Mouse (Mus musculus): ENCODE results near the gene Naa60. TPM values are rescaled to one million over a fixed set of nuclear protein-coding genes. Genes with fewer than 3 reads are reported as not detected.

The Naa60 gene
- polyA plus RNA-seq, 1 experiment from 2014 or later: 97.0 TPM

DNA sequence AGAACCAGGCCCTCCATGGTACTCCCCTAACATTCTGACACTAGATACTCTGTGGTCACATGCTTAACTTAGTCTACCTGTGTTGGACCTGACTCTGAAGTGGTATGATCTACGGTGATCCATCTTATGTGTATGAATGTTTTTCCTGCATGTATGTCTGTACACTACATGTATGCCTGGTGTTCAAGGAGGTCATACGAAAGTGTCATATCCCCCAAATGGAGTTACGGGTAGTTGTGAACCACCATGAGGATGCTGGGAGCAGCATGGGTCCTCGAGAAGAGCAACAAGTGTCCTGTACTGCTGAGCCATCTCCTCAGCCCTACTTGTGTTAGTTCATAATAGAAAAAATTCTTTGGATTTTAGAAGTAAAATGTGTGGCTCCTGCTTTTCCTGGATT lies 4.2 kb downstream of the Naa60 start:
- Histone ChIP-seq H3K4me2 (replicated peaks) (no peak overlapping the region), H3K36me3 (replicated peaks; ENCODE audit: control insufficient read depth, insufficient read depth) (peaks cover 35% of the 10 kb centered on the region), H3K27ac (no peak overlapping the region), H3K27me3 (ENCODE audit: control insufficient read depth, insufficient read depth, low read length) (no peaks in the 10 kb centered on the region), H3K9me3 (ENCODE audit: control insufficient read depth, low read length) (no peaks in the 10 kb centered on the region), H3K9ac (no peak overlapping the region), H3K4me1 (replicated peaks; ENCODE audit: control insufficient read depth, insufficient read depth, low read length) (peaks cover 12% of the 10 kb centered on the region), H3K4me3 (replicated peaks; ENCODE audit: low read length) (no peak overlapping the region)
- WGBS: 94% methylated on average over 4 of the region's 4 CpGs
- DNase-seq (ENCODE audit: low spot score) (no peak), ATAC-seq (ENCODE audit: low FRiP score) (no peak)

DNA sequence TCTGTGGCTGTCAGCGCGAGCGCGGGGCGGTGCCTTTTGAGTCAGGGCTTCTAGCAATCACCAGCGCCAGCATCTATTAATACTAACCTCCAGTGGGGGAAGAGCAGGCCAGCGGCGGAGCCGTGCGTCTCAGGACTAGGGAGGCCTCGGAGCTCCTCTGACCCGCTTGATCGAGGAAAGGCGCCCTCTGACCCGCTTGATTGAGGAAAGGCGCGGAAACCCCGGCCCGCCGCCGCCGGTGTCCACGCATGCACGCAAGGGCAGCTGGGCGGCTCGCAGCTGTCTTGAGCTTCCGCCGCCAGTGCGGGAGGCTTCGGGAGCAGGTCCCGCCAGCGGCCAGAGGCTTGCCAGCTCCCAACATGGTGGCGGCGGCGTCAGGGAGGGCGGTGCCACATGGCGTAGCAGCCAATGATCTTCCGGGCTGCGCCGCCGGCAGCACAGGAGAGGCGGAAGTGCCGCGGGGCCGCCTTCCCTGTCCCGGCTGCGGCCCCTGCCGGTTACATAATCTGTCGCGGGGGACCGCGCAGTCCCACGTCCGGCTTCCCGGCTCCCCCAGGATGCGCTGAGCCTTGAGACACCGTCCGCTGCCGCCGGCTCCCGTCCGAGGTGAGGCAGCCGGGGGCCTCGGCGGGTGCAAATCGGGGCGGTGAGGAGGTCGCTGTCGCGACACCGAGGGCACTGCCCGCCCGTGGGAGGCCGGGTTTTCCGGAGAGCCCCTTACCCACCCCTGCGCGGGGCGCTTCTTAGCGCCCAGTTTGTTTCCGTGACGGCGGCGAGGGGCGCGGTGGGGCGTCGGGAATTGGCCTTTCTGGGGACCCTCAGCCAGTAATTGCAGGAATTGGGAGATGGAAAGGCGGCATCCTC lies 12.3 kb downstream of the Naa60 start, which contains the start of the genes Zfp597 and Gm20695:
Gene Zfp597 (minus strand): TSS at position 361 of the 864 bp plus-strand sequence.
Gene Gm20695 (plus strand): TSS at position 448 of the 864 bp plus-strand sequence.
- WGBS: under 1% methylated on average over 88 of the region's 88 CpGs
- H3K36me3 ChIP-seq (replicated peaks; ENCODE audit: control insufficient read depth, insufficient read depth): peaks cover 4% of the 10 kb centered on the region
- ATAC-seq (ENCODE audit: low FRiP score): peak; percentile 99
- H3K27ac ChIP-seq: peak within 1 kb of the TSS; percentile 95
- no peaks in the 10 kb centered on the region for H3K9me3 ChIP-seq (ENCODE audit: control insufficient read depth, low read length)
- H3K4me3 ChIP-seq (replicated peaks; ENCODE audit: low read length): peak within 1 kb of the TSS; percentile 94
- peaks cover 18% of the 10 kb centered on the region for H3K4me1 ChIP-seq (replicated peaks; ENCODE audit: control insufficient read depth, insufficient read depth, low read length)
- DNase-seq (ENCODE audit: low spot score): peak; percentile 90
- peak within 1 kb of the TSS; percentile 80 for H3K4me2 ChIP-seq (replicated peaks)
- no peaks in the 10 kb centered on the region for H3K27me3 ChIP-seq (ENCODE audit: control insufficient read depth, insufficient read depth, low read length)
- H3K9ac ChIP-seq: peak within 1 kb of the TSS; percentile 92

DNA sequence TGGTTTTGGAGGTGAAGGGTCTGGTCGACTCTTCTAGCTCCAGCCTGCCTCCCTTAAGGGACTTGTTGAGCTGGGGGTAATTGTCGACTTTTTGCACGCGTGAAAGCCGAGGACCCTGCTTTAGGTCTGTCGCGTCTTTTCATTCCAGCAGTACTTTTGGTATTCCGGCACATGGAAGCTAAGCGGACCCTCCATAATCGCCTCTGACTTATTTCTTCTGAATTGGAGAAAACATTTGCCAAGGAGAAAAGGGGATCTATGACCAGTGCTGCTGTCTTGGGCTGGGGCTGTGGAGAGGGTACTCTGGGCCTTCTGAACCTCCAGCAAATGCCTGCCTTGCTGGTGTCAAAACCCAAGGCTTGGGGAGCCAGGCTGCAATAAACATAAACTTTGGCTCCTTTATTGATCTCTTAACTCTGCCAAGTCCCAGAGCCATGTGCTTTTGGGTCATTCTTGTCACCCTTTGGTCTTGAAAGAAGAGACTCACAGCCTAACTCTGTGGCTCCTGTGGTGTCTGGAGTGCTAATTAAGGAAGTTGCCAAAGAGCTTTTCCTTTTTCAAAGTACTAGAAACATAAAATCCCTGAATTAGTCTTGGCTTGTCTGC lies 13.0 kb downstream of the Naa60 start:
- Histone ChIP-seq H3K27me3 (ENCODE audit: control insufficient read depth, insufficient read depth, low read length) (no peaks in the 10 kb centered on the region), H3K9ac (peak overlapping the region; percentile 92), H3K36me3 (replicated peaks; ENCODE audit: control insufficient read depth, insufficient read depth) (no peaks in the 10 kb centered on the region; the same call in 1 of the 2 replicates), H3K27ac (peak overlapping the region; percentile 95), H3K4me2 (replicated peaks) (peak overlapping the region; percentile 80), H3K4me1 (replicated peaks; ENCODE audit: control insufficient read depth, insufficient read depth, low read length) (peaks cover 18% of the 10 kb centered on the region), H3K9me3 (ENCODE audit: control insufficient read depth, low read length) (no peaks in the 10 kb centered on the region), H3K4me3 (replicated peaks; ENCODE audit: low read length) (peak overlapping the region; percentile 94)
- ATAC-seq (ENCODE audit: low FRiP score) (peak; percentile 1; the same call in 1 of the 2 replicates), DNase-seq (ENCODE audit: low spot score) (no peak)
- 3% methylated on average over 10 of the region's 10 CpGs for WGBS

DNA sequence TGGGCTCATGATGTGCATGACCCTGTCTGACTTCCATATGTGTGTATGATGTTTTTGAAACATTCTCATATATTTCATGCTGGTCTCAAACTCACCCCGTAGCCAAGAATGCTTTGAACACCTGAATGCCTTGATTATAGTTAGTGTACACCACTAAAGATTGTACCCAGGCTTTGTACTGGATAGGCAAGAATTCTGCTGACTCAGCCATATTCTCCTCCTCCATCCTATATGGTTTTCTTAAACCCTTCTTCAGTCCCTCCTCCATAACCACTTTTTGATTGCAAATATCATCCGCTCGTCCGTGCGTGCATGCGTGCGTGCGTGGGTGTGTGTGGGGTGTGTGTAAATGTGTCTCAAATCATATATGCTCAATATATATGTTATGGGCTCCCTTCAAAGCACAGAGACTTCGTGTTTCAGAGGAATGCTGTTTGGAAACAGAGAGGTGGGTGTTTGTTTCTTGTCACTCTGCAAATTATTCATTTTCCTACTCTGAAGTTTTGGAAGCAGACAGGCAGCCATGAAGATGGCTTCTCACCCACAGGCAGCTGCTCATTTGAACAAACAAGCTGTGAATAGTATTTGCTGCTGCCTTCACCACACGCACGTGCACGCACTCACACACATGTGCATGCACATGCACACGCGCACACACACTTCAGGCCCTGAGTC lies 19.6 kb downstream of the Naa60 start:
- H3K27ac ChIP-seq: no peak overlapping the region
- WGBS: 95% methylated on average over 14 of the region's 14 CpGs

DNA sequence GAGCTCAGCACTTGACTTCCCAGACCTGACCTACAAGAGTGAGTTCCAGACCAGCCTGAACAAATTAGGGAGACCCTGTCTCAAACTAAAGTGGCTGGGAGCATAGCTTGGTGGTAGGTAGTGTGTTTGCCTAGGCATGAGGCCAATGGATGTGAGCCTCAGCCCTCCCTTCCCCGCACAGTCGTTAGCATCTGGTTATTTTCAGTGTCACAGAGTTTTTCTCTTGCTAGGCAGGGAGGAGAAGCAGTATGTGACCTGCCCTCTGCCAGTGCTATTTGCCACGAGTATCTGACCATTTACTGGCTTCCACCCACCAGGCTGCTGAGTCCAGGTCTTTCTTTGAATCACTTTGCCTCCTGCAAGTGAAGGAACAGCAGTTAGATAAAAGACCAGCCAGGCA lies 21.6 kb downstream of the Naa60 start:
- 85% methylated on average over 3 of the region's 3 CpGs for WGBS
- Histone ChIP-seq H3K4me1 (replicated peaks; ENCODE audit: control insufficient read depth, insufficient read depth, low read length) (no peaks in the 10 kb centered on the region), H3K27ac (no peak overlapping the region), H3K4me3 (replicated peaks; ENCODE audit: low read length) (no peak overlapping the region), H3K9me3 (ENCODE audit: control insufficient read depth, low read length) (no peaks in the 10 kb centered on the region), H3K27me3 (ENCODE audit: control insufficient read depth, insufficient read depth, low read length) (no peaks in the 10 kb centered on the region), H3K36me3 (replicated peaks; ENCODE audit: control insufficient read depth, insufficient read depth) (peaks cover 34% of the 10 kb centered on the region), H3K4me2 (replicated peaks) (no peak overlapping the region), H3K9ac (no peak overlapping the region)
- DNase-seq (ENCODE audit: low spot score) (no peak), ATAC-seq (ENCODE audit: low FRiP score) (no peak)

More for the DNA sequence above, 19.6 kb downstream of the Naa60 start:
- Histone ChIP-seq H3K27me3 (ENCODE audit: control insufficient read depth, insufficient read depth, low read length) (no peaks in the 10 kb centered on the region), H3K4me2 (replicated peaks) (no peak overlapping the region), H3K9ac (no peak overlapping the region), H3K36me3 (replicated peaks; ENCODE audit: control insufficient read depth, insufficient read depth) (peaks cover 17% of the 10 kb centered on the region), H3K4me1 (replicated peaks; ENCODE audit: control insufficient read depth, insufficient read depth, low read length) (no peaks in the 10 kb centered on the region), H3K9me3 (ENCODE audit: control insufficient read depth, low read length) (no peaks in the 10 kb centered on the region), H3K4me3 (replicated peaks; ENCODE audit: low read length) (no peak overlapping the region)
- DNase-seq (ENCODE audit: low spot score): no peak
- ATAC-seq (ENCODE audit: low FRiP score): no peak

DNA sequence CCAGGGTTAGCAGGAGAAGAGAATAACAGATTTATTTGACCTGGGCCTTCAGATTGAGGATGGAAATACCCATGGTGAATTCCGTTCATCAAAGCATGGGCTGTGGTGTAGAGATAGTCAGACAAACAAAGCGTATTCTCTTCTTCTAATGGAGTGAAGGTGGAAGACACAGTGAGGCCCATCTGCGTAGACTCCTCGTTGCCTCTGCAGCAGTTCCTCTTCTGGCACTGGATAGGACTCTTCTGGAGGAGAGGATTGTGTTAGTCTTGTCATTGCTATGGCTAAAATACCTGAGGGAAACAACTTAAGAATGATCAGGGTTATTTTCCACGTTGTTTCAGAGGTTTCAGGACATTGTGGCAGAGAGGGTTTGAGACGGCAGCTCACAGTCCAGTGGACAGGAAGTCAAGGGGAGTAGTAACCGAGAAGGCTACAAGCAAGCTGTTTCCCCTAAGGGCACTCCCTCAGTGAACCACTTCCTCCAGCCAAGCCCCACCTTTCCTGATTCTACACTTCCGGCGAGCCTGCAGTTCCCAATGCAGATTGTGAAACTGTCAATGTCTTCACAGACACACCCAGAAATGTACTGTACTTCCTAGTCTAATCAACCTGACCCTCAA lies 23.1 kb downstream of the Naa60 start:
- H3K27ac ChIP-seq: peak overlapping the region; percentile 38; the same call in 1 of the 2 replicates
- H3K4me2 ChIP-seq (replicated peaks): no peak overlapping the region
- peaks cover 50% of the 10 kb centered on the region for H3K36me3 ChIP-seq (replicated peaks; ENCODE audit: control insufficient read depth, insufficient read depth)
- H3K9me3 ChIP-seq (ENCODE audit: control insufficient read depth, low read length): no peaks in the 10 kb centered on the region
- ATAC-seq (ENCODE audit: low FRiP score) (no peak), DNase-seq (ENCODE audit: low spot score) (no peak)
- 82% methylated on average over 9 of the region's 9 CpGs for WGBS
- H3K27me3 ChIP-seq (ENCODE audit: control insufficient read depth, insufficient read depth, low read length): no peaks in the 10 kb centered on the region
- no peak overlapping the region for H3K4me3 ChIP-seq (replicated peaks; ENCODE audit: low read length)
- no peaks in the 10 kb centered on the region for H3K4me1 ChIP-seq (replicated peaks; ENCODE audit: control insufficient read depth, insufficient read depth, low read length)
- H3K9ac ChIP-seq: no peak overlapping the region

DNA sequence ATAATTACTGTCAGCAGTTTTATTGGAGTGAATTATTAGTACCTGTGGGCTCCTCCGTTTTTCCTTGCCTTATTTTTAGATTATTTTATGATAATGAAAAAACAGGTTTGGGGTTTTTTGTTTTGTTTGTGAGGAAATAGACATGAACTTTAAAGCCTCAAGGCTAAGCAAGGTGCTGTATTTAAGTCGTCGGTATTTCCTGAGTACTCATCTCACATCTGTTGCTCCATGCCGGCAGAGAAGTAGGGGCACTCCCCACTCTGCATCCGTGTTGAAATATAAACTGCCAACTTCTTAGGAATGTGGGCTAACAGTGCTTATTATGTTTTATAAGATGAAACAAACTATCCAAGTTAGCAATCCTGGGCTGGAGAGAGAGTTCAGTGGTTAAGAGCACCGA lies 23.9 kb downstream of the Naa60 start:
- Histone ChIP-seq H3K4me3 (replicated peaks; ENCODE audit: low read length) (no peak overlapping the region), H3K9me3 (ENCODE audit: control insufficient read depth, low read length) (no peaks in the 10 kb centered on the region), H3K4me1 (replicated peaks; ENCODE audit: control insufficient read depth, insufficient read depth, low read length) (no peaks in the 10 kb centered on the region), H3K27ac (no peak overlapping the region), H3K27me3 (ENCODE audit: control insufficient read depth, insufficient read depth, low read length) (no peaks in the 10 kb centered on the region), H3K4me2 (replicated peaks) (no peak overlapping the region), H3K36me3 (replicated peaks; ENCODE audit: control insufficient read depth, insufficient read depth) (peaks cover 57% of the 10 kb centered on the region), H3K9ac (no peak overlapping the region)
- DNase-seq (ENCODE audit: low spot score) (no peak), ATAC-seq (ENCODE audit: low FRiP score) (no peak)
- 87% methylated on average over 6 of the region's 6 CpGs for WGBS

DNA sequence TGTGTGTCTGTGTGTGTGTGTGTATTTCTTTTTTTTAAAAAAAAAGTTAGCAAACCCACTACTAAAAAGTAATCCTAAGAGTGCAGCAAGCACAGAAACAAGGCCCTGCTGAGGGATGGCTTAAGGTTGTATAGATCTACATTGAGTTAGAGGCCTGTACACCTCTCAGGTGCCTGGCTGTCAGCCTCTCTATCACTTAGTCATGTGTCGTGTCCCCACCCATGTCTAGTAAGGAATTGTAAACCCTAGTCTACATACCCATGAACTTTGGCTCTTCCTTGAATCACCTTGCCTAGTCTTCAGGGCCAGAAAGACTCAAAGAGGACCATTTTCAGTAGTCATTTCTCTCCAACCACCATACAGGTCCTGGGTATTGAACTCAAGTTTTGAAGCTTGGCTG lies 24.4 kb downstream of the Naa60 start:
- whole genome bisulfite sequencing: 91% methylated on average over 1 of the region's 1 CpGs
- H3K4me2 ChIP-seq (replicated peaks): no peak overlapping the region
- no peaks in the 10 kb centered on the region for H3K9me3 ChIP-seq (ENCODE audit: control insufficient read depth, low read length)
- no peaks in the 10 kb centered on the region for H3K4me1 ChIP-seq (replicated peaks; ENCODE audit: control insufficient read depth, insufficient read depth, low read length)
- no peak overlapping the region for H3K4me3 ChIP-seq (replicated peaks; ENCODE audit: low read length)
- no peaks in the 10 kb centered on the region for H3K27me3 ChIP-seq (ENCODE audit: control insufficient read depth, insufficient read depth, low read length)
- H3K9ac ChIP-seq: no peak overlapping the region
- DNase-seq (ENCODE audit: low spot score): no peak
- H3K36me3 ChIP-seq (replicated peaks; ENCODE audit: control insufficient read depth, insufficient read depth): peaks cover 62% of the 10 kb centered on the region
- ATAC-seq (ENCODE audit: low FRiP score): no peak
- H3K27ac ChIP-seq: no peak overlapping the region

DNA sequence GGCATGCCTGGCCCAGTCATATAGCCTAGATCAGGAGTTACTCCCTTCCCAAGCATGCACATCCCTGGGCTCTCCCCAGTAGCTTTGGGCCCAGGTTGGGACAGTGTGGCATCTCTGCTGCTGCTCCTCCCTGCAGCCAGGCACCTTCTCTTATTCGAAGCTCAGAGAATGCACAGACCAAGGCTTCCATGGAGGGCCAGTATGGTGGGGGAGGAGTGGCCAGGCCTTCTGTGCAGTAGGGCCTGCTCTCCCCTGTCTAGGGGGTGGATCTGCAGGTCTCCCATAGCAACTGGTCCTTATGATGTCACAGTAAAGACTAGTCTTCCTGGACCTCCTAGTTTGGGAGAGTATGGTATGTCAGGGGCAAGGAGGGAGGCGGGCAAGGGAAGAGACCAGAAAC lies 35.3 kb downstream of the Naa60 start:
- H3K4me1 ChIP-seq (replicated peaks; ENCODE audit: control insufficient read depth, insufficient read depth, low read length): peaks cover 13% of the 10 kb centered on the region
- no peak overlapping the region for H3K27ac ChIP-seq
- H3K4me2 ChIP-seq (replicated peaks): no peak overlapping the region
- H3K36me3 ChIP-seq (replicated peaks; ENCODE audit: control insufficient read depth, insufficient read depth): peaks cover 50% of the 10 kb centered on the region
- 73% methylated on average over 2 of the region's 2 CpGs for WGBS
- no peak for DNase-seq (ENCODE audit: low spot score)
- no peaks in the 10 kb centered on the region for H3K27me3 ChIP-seq (ENCODE audit: control insufficient read depth, insufficient read depth, low read length)
- H3K9me3 ChIP-seq (ENCODE audit: control insufficient read depth, low read length): no peaks in the 10 kb centered on the region
- 0 out of 2 replicates have a peak overlapping the region, but pooled peaks have one; percentile 1 for H3K9ac ChIP-seq
- ATAC-seq (ENCODE audit: low FRiP score): no peak
- no peak overlapping the region for H3K4me3 ChIP-seq (replicated peaks; ENCODE audit: low read length)

Data from hindbrain, embryonic 14.5 days (tissue).